Mouse (Mus musculus) erythroblast, embryonic 14.5 days (primary cell): Measurements from ENCODE around the gene Prickle2.

ENCODE experiments used
- GATA1 ChIP-seq: IDR thresholded peaks from 2 replicates; pipeline ENCODE4 v1.6.1; 2012; ENCODE audit warnings: low read length, inconsistent platforms, mixed read lengths
- TAL1 ChIP-seq: IDR thresholded peaks from 3 replicates; pipeline ENCODE4 v1.6.1; 2012; ENCODE audit warnings: low read length, inconsistent platforms, mixed read lengths

- TF ChIP-seq GATA1 = no peak
- no peak for TF ChIP-seq TAL1
These were observed 96.2 kb downstream of the Prickle2 start for GRCm38 (mm10) chr6:92609682-92610235.
